Mouse (Mus musculus) lung, adult 2 months (tissue): ENCODE data around the gene Vps41.

ENCODE experiments used
- CTCF ChIP-seq: fragments of 200-500 bp; IDR thresholded peaks from 2 replicates; pipeline ENCODE4 v1.5.1; 2011; ENCODE audit warnings: mild to moderate bottlenecking, low read length, control low read depth; ENCODE audit not compliant: insufficient read depth
- POLR2A ChIP-seq: fragments of 200-500 bp; IDR thresholded peaks from 2 replicates; pipeline ENCODE4 v1.6.1; 2011; ENCODE audit warnings: low read depth, mild to moderate bottlenecking, control low read depth, low read length, borderline replicate concordance; ENCODE audit errors: extremely low read depth

- no peak for TF ChIP-seq CTCF
- no peak for TF ChIP-seq POLR2A
Observed at GRCm38 (mm10) chr13:18842556-18842955, 125.5 kb downstream of the Vps41 start.
